Mouse (Mus musculus) stomach, embryonic 16.5 days (tissue): ENCODE results near the gene Mss51. TPM values are rescaled to one million over a fixed set of nuclear protein-coding genes. Genes with fewer than 3 reads are reported as not detected.
A peak's percentile ranks its signal among the peaks of the same experiment; 100 is the strongest.

Experiments used
- ATAC-seq: fragments of 200-750 bp; cut with Nextera tagmentation; 2 replicates; pipeline ENCODE4 v1.8.0; 2017; ENCODE audit warnings: moderate number of reproducible peaks, moderate TSS enrichment; ENCODE audit not compliant: insufficient read depth, low FRiP score
- H3K27ac ChIP-seq: fragments of 300-500 bp; sonication (generic); 2 replicates; pipeline ENCODE4 v1.5.1; 2014; ENCODE audit warnings: low read length
- H3K27me3 ChIP-seq: fragments of 300-500 bp; sonication (generic); 2 replicates; pipeline ENCODE4 v1.6.1; 2014; ENCODE audit warnings: low read length, control low read depth, mixed read lengths; ENCODE audit not compliant: control insufficient read depth, insufficient read depth
- H3K36me3 ChIP-seq: fragments of 300-500 bp; sonication (generic); 2 replicates; pipeline ENCODE4 v1.6.1; 2014; ENCODE audit warnings: low read length; ENCODE audit not compliant: control insufficient read depth, insufficient read depth
- H3K4me1 ChIP-seq: fragments of 300-500 bp; sonication (generic); 2 replicates; pipeline ENCODE4 v1.6.1; 2014; ENCODE audit warnings: low read length, control low read depth, mixed read lengths; ENCODE audit not compliant: control insufficient read depth, insufficient read depth
- H3K4me2 ChIP-seq: fragments of 300-500 bp; sonication (generic); 2 replicates; pipeline ENCODE4 v1.6.1; 2014; ENCODE audit warnings: low read depth, low read length, mixed read lengths
- H3K4me3 ChIP-seq: fragments of 300-500 bp; sonication (generic); replicated peaks from 2 replicates; pipeline ENCODE4 v1.5.1; 2014; ENCODE audit warnings: mild to moderate bottlenecking, low read length
- H3K9ac ChIP-seq: fragments of 300-500 bp; sonication (generic); 2 replicates; pipeline ENCODE4 v1.6.1; 2014; ENCODE audit warnings: low read length
- H3K9me3 ChIP-seq: fragments of 300-500 bp; sonication (generic); replicated peaks from 2 replicates; pipeline ENCODE4 v1.6.1; 2016; ENCODE audit warnings: low read length, control low read depth; ENCODE audit not compliant: control insufficient read depth
- WGBS: fragments of 180-500 bp; shearing (Covaris S2); extraction: QIAGEN DNeasy Blood & Tissue Kit; methylation state at CpG from one replicate; pipeline ENCODE4 v1.1.7; 2014; 5-methylcytosine and 5-hydroxymethylcytosine counted together
- polyA plus RNA-seq: library from polyadenylated mRNA; unstranded; fragments of >200 nt; fragmentation: Nextera tagmentation; extraction: Ambion mirVana; gene quantifications from 2 replicates; pipeline ENCODE4 v1.2.1, GENCODE M21; 2015

Gene Mss51
- polyA plus RNA-seq, 1 experiment from 2014 or later: 0.56 TPM

GRCm38 (mm10) chr14:20477261-20478025 is 19.3 kb downstream of the Mss51 start:
- peaks cover 17% of the 10 kb centered on the region for H3K4me1 ChIP-seq
- H3K27me3 ChIP-seq: no peaks in the 10 kb centered on the region
- H3K36me3 ChIP-seq: no peaks in the 10 kb centered on the region
- ATAC-seq: no peak
- WGBS: 68% methylated on average over 4 of the region's 4 CpGs
- H3K4me2 ChIP-seq: peak overlapping the region; percentile 36
- 0 out of 2 replicates have a peak overlapping the region, but pooled peaks have one; percentile 35 for H3K9ac ChIP-seq
- no peaks in the 10 kb centered on the region for H3K9me3 ChIP-seq
- peak overlapping the region; percentile 41; the same call in 1 of the 2 replicates for H3K27ac ChIP-seq
- H3K4me3 ChIP-seq: peak overlapping the region; percentile 19

GRCm38 (mm10) chr14:20460216-20460615 is 36.5 kb downstream of the Mss51 start:
- no peaks in the 10 kb centered on the region for H3K9me3 ChIP-seq
- ATAC-seq: no peak

GRCm38 (mm10) chr14:20458378-20458777 is 38.3 kb downstream of the Mss51 start:
- 93% methylated on average over 9 of the region's 9 CpGs for WGBS
- Histone ChIP-seq H3K9me3 (no peaks in the 10 kb centered on the region), H3K36me3 (peaks cover 24% of the 10 kb centered on the region), H3K4me1 (no peaks in the 10 kb centered on the region), H3K27me3 (no peaks in the 10 kb centered on the region), H3K9ac (no peak overlapping the region), H3K4me2 (no peak overlapping the region), H3K27ac (no peak overlapping the region), H3K4me3 (no peak overlapping the region)
- ATAC-seq: no peak

More at GRCm38 (mm10) chr14:20460216-20460615, 36.5 kb downstream of the Mss51 start:
- Histone ChIP-seq H3K27ac (no peak overlapping the region), H3K4me1 (no peaks in the 10 kb centered on the region), H3K36me3 (peaks cover 30% of the 10 kb centered on the region), H3K4me3 (no peak overlapping the region), H3K9ac (no peak overlapping the region), H3K4me2 (no peak overlapping the region), H3K27me3 (no peaks in the 10 kb centered on the region)
- WGBS: 79% methylated on average over 14 of the region's 14 CpGs

- WGBS: 91% methylated on average over 5 of the region's 5 CpGs
- Histone ChIP-seq H3K36me3 (peaks cover 7% of the 10 kb centered on the region; the same call in 1 of the 2 replicates), H3K9me3 (no peaks in the 10 kb centered on the region), H3K27me3 (no peaks in the 10 kb centered on the region), H3K27ac (no peak overlapping the region), H3K4me2 (no peak overlapping the region), H3K4me3 (no peak overlapping the region), H3K9ac (no peak overlapping the region), H3K4me1 (no peaks in the 10 kb centered on the region)
- no peak for ATAC-seq
These were observed 43.8 kb downstream of the Mss51 start for GRCm38 (mm10) chr14:20452929-20453328.

- ATAC-seq: no peak; the same call in 1 of the 2 replicates
- peak within 1 kb of the TSS; percentile 49 for H3K4me3 ChIP-seq
- no peak within 1 kb of the TSS for H3K27ac ChIP-seq
- no peaks in the 10 kb centered on the region for H3K9me3 ChIP-seq
- no peaks in the 10 kb centered on the region for H3K4me1 ChIP-seq
- 3% methylated on average over 15 of the region's 15 CpGs for WGBS
- H3K36me3 ChIP-seq: peaks cover 7% of the 10 kb centered on the region; the same call in 1 of the 2 replicates
- no peaks in the 10 kb centered on the region for H3K27me3 ChIP-seq
- peak within 1 kb of the TSS; percentile 40 for H3K9ac ChIP-seq
- H3K4me2 ChIP-seq: peak within 1 kb of the TSS; percentile 54
These were observed 44.9 kb downstream of the Mss51 start, which contains the start of gene Cfap70 for GRCm38 (mm10) chr14:20451765-20452331. Gene Cfap70 (minus strand): TSS chr14:20452226.

GRCm38 (mm10) chr14:20451302-20451701 is 45.4 kb downstream of the Mss51 start:
- Histone ChIP-seq H3K4me1 (no peaks in the 10 kb centered on the region), H3K4me2 (peak overlapping the region; percentile 54), H3K27ac (no peak overlapping the region), H3K9me3 (no peaks in the 10 kb centered on the region), H3K9ac (peak overlapping the region; percentile 40), H3K36me3 (peaks cover 7% of the 10 kb centered on the region; the same call in 1 of the 2 replicates), H3K27me3 (no peaks in the 10 kb centered on the region), H3K4me3 (peak overlapping the region; percentile 49)
- no peak for ATAC-seq
- WGBS: 18% methylated on average over 2 of the region's 2 CpGs

GRCm38 (mm10) chr14:20447209-20447608 is 49.5 kb downstream of the Mss51 start:
- H3K9ac ChIP-seq: no peak overlapping the region
- no peak overlapping the region for H3K4me3 ChIP-seq
- no peaks in the 10 kb centered on the region for H3K9me3 ChIP-seq
- no peak overlapping the region for H3K27ac ChIP-seq
- no peak for ATAC-seq
- 43% methylated on average over 12 of the region's 12 CpGs for WGBS
- no peaks in the 10 kb centered on the region for H3K36me3 ChIP-seq
- 0 out of 2 replicates have a peak overlapping the region, but pooled peaks have one; percentile 19 for H3K4me2 ChIP-seq
- no peaks in the 10 kb centered on the region for H3K4me1 ChIP-seq
- no peaks in the 10 kb centered on the region for H3K27me3 ChIP-seq

- Histone ChIP-seq H3K36me3 (no peaks in the 10 kb centered on the region), H3K9ac (no peak overlapping the region), H3K27ac (no peak overlapping the region), H3K4me2 (no peak overlapping the region), H3K27me3 (no peaks in the 10 kb centered on the region), H3K9me3 (no peaks in the 10 kb centered on the region), H3K4me3 (no peak overlapping the region), H3K4me1 (no peaks in the 10 kb centered on the region)
- ATAC-seq: no peak
- 61% methylated on average over 17 of the region's 17 CpGs for WGBS
These were observed 54.4 kb downstream of the Mss51 start for GRCm38 (mm10) chr14:20442252-20442651.

GRCm38 (mm10) chr14:20436976-20437375 is 59.7 kb downstream of the Mss51 start:
- Histone ChIP-seq H3K9me3 (no peaks in the 10 kb centered on the region), H3K27ac (no peak overlapping the region), H3K4me3 (no peak overlapping the region), H3K36me3 (no peaks in the 10 kb centered on the region), H3K4me2 (no peak overlapping the region), H3K9ac (no peak overlapping the region), H3K4me1 (no peaks in the 10 kb centered on the region), H3K27me3 (no peaks in the 10 kb centered on the region)
- WGBS: 63% methylated on average over 6 of the region's 6 CpGs
- ATAC-seq: no peak
